Mouse (Mus musculus) stomach, embryonic 16.5 days (tissue): ENCODE results near the gene Zcchc9. TPM values are rescaled to one million over a fixed set of nuclear protein-coding genes. Genes with fewer than 3 reads are reported as not detected.

Source experiments
- ATAC-seq: fragments of 200-750 bp; cut with Nextera tagmentation; 2 replicates; pipeline ENCODE4 v1.8.0; 2017; ENCODE audit warnings: moderate number of reproducible peaks, moderate TSS enrichment; ENCODE audit not compliant: insufficient read depth, low FRiP score
- H3K27ac ChIP-seq: fragments of 300-500 bp; sonication (generic); 2 replicates; pipeline ENCODE4 v1.5.1; 2014; ENCODE audit warnings: low read length
- H3K27me3 ChIP-seq: fragments of 300-500 bp; sonication (generic); 2 replicates; pipeline ENCODE4 v1.6.1; 2014; ENCODE audit warnings: low read length, control low read depth, mixed read lengths; ENCODE audit not compliant: control insufficient read depth, insufficient read depth
- H3K36me3 ChIP-seq: fragments of 300-500 bp; sonication (generic); 2 replicates; pipeline ENCODE4 v1.6.1; 2014; ENCODE audit warnings: low read length; ENCODE audit not compliant: control insufficient read depth, insufficient read depth
- H3K4me1 ChIP-seq: fragments of 300-500 bp; sonication (generic); 2 replicates; pipeline ENCODE4 v1.6.1; 2014; ENCODE audit warnings: low read length, control low read depth, mixed read lengths; ENCODE audit not compliant: control insufficient read depth, insufficient read depth
- H3K4me2 ChIP-seq: fragments of 300-500 bp; sonication (generic); 2 replicates; pipeline ENCODE4 v1.6.1; 2014; ENCODE audit warnings: low read depth, low read length, mixed read lengths
- H3K4me3 ChIP-seq: fragments of 300-500 bp; sonication (generic); replicated peaks from 2 replicates; pipeline ENCODE4 v1.5.1; 2014; ENCODE audit warnings: mild to moderate bottlenecking, low read length
- H3K9ac ChIP-seq: fragments of 300-500 bp; sonication (generic); 2 replicates; pipeline ENCODE4 v1.6.1; 2014; ENCODE audit warnings: low read length
- H3K9me3 ChIP-seq: fragments of 300-500 bp; sonication (generic); replicated peaks from 2 replicates; pipeline ENCODE4 v1.6.1; 2016; ENCODE audit warnings: low read length, control low read depth; ENCODE audit not compliant: control insufficient read depth
- WGBS: fragments of 180-500 bp; shearing (Covaris S2); extraction: QIAGEN DNeasy Blood & Tissue Kit; methylation state at CpG from one replicate; pipeline ENCODE4 v1.1.7; 2014; 5-methylcytosine and 5-hydroxymethylcytosine counted together
- polyA plus RNA-seq: library from polyadenylated mRNA; unstranded; fragments of >200 nt; fragmentation: Nextera tagmentation; extraction: Ambion mirVana; gene quantifications from 2 replicates; pipeline ENCODE4 v1.2.1, GENCODE M21; 2015

The Zcchc9 gene
- polyA plus RNA-seq, 1 experiment from 2014 or later, result 31.5 TPM

GRCm38 (mm10) chr13:91801726-91802125, 5.8 kb downstream of the Zcchc9 start:
- Histone ChIP-seq H3K4me3 (no peak overlapping the region), H3K36me3 (peaks cover 15% of the 10 kb centered on the region), H3K27ac (no peak overlapping the region), H3K9me3 (no peaks in the 10 kb centered on the region), H3K4me1 (peaks cover 4% of the 10 kb centered on the region; the same call in 1 of the 2 replicates), H3K4me2 (no peak overlapping the region), H3K27me3 (no peaks in the 10 kb centered on the region), H3K9ac (no peak overlapping the region)
- WGBS, result 79% methylated on average over 5 of the region's 5 CpGs
- ATAC-seq, result no peak

GRCm38 (mm10) chr13:91797442-91797841, 10.1 kb downstream of the Zcchc9 start:
- H3K27ac ChIP-seq, result no peak overlapping the region
- no peak overlapping the region for H3K4me2 ChIP-seq
- no peak overlapping the region for H3K9ac ChIP-seq
- H3K4me3 ChIP-seq, result no peak overlapping the region
- no peaks in the 10 kb centered on the region for H3K4me1 ChIP-seq
- H3K36me3 ChIP-seq, result peaks cover 4% of the 10 kb centered on the region; the same call in 1 of the 2 replicates
- H3K9me3 ChIP-seq, result no peaks in the 10 kb centered on the region
- ATAC-seq, result no peak
- no peaks in the 10 kb centered on the region for H3K27me3 ChIP-seq
- WGBS, result 89% methylated on average over 10 of the region's 10 CpGs

- ATAC-seq, result no peak
- 91% methylated on average over 6 of the region's 6 CpGs for WGBS
- Histone ChIP-seq H3K27ac (no peak overlapping the region), H3K36me3 (peaks cover 4% of the 10 kb centered on the region; the same call in 1 of the 2 replicates), H3K9me3 (no peaks in the 10 kb centered on the region), H3K4me1 (no peaks in the 10 kb centered on the region), H3K4me2 (no peak overlapping the region), H3K27me3 (no peaks in the 10 kb centered on the region), H3K9ac (no peak overlapping the region), H3K4me3 (no peak overlapping the region)
Measured at GRCm38 (mm10) chr13:91796916-91797315, 10.6 kb downstream of the Zcchc9 start.

- Histone ChIP-seq H3K27ac (no peak overlapping the region), H3K4me1 (no peaks in the 10 kb centered on the region), H3K36me3 (peaks cover 4% of the 10 kb centered on the region; the same call in 1 of the 2 replicates), H3K9me3 (no peaks in the 10 kb centered on the region), H3K27me3 (no peaks in the 10 kb centered on the region), H3K9ac (no peak overlapping the region), H3K4me3 (no peak overlapping the region), H3K4me2 (no peak overlapping the region)
- 84% methylated on average over 6 of the region's 6 CpGs for WGBS
- no peak for ATAC-seq
Measured at GRCm38 (mm10) chr13:91796003-91796402, 11.5 kb downstream of the Zcchc9 start.

- Histone ChIP-seq H3K4me1 (no peaks in the 10 kb centered on the region), H3K4me3 (no peak overlapping the region), H3K36me3 (peaks cover 4% of the 10 kb centered on the region; the same call in 1 of the 2 replicates), H3K9ac (no peak overlapping the region), H3K9me3 (no peaks in the 10 kb centered on the region), H3K4me2 (no peak overlapping the region), H3K27ac (no peak overlapping the region), H3K27me3 (no peaks in the 10 kb centered on the region)
- 84% methylated on average over 10 of the region's 10 CpGs for WGBS
- ATAC-seq, result no peak
Measured at GRCm38 (mm10) chr13:91795593-91795992, 11.9 kb downstream of the Zcchc9 start.

- WGBS, result 94% methylated on average over 13 of the region's 13 CpGs
- Histone ChIP-seq H3K4me3 (no peak overlapping the region), H3K27me3 (no peaks in the 10 kb centered on the region), H3K4me1 (no peaks in the 10 kb centered on the region), H3K36me3 (peaks cover 4% of the 10 kb centered on the region; the same call in 1 of the 2 replicates), H3K27ac (no peak overlapping the region), H3K4me2 (no peak overlapping the region), H3K9me3 (no peaks in the 10 kb centered on the region), H3K9ac (no peak overlapping the region)
- ATAC-seq, result no peak
Measured at GRCm38 (mm10) chr13:91794926-91795436, 12.5 kb downstream of the Zcchc9 start.

GRCm38 (mm10) chr13:91792035-91792434, 15.5 kb downstream of the Zcchc9 start:
- ATAC-seq, result no peak
- Histone ChIP-seq H3K36me3 (peaks cover 4% of the 10 kb centered on the region; the same call in 1 of the 2 replicates), H3K4me2 (no peak overlapping the region), H3K27ac (no peak overlapping the region), H3K4me3 (no peak overlapping the region), H3K9ac (no peak overlapping the region), H3K9me3 (no peaks in the 10 kb centered on the region), H3K27me3 (no peaks in the 10 kb centered on the region), H3K4me1 (no peaks in the 10 kb centered on the region)
- WGBS, result 36% methylated on average over 1 of the region's 1 CpGs

- no peak overlapping the region for H3K4me3 ChIP-seq
- H3K4me1 ChIP-seq, result no peaks in the 10 kb centered on the region
- no peaks in the 10 kb centered on the region for H3K9me3 ChIP-seq
- no peak overlapping the region for H3K4me2 ChIP-seq
- H3K27ac ChIP-seq, result no peak overlapping the region
- no peaks in the 10 kb centered on the region for H3K27me3 ChIP-seq
- no peak for ATAC-seq
- H3K9ac ChIP-seq, result no peak overlapping the region
- H3K36me3 ChIP-seq, result no peaks in the 10 kb centered on the region
Measured at GRCm38 (mm10) chr13:91779892-91780291, 27.6 kb downstream of the Zcchc9 start.

GRCm38 (mm10) chr13:91778092-91778491, 29.4 kb downstream of the Zcchc9 start:
- Histone ChIP-seq H3K4me2 (no peak overlapping the region), H3K4me1 (no peaks in the 10 kb centered on the region), H3K9me3 (no peaks in the 10 kb centered on the region), H3K27ac (no peak overlapping the region), H3K27me3 (no peaks in the 10 kb centered on the region), H3K36me3 (no peaks in the 10 kb centered on the region), H3K9ac (no peak overlapping the region), H3K4me3 (no peak overlapping the region)
- 91% methylated on average over 5 of the region's 5 CpGs for WGBS
- no peak for ATAC-seq
